Mouse (Mus musculus): ENCODE measurements at regions not wholly inside any gene's neighbourhood (a gene's known extent, or its start where the extent isn't known, plus 50 kb on each side); places are given as distances from the start of the nearest gene placed in this dataset.

GRCm38 (mm10) chr9:47438976-47439375 is 91.0 kb upstream of the Cadm1 start:
- no peak for DNase-seq (ENCODE audit: low spot score)

- DNase-seq (ENCODE audit: low spot score) = no peak
These were observed 90.5 kb upstream of the Cadm1 start for GRCm38 (mm10) chr9:47439506-47439905.

- DNase-seq (ENCODE audit: low spot score) = no peak
These were observed 89.8 kb upstream of the Cadm1 start for GRCm38 (mm10) chr9:47440128-47440527.

- no peak for DNase-seq (ENCODE audit: low spot score)
These were observed 88.8 kb upstream of the Cadm1 start for GRCm38 (mm10) chr9:47441155-47441554.

- no peak for DNase-seq (ENCODE audit: low spot score)
These were observed 85.8 kb upstream of the Cadm1 start for GRCm38 (mm10) chr9:47444168-47444567.

GRCm38 (mm10) chr9:47444752-47445151 is 85.2 kb upstream of the Cadm1 start:
- DNase-seq (ENCODE audit: low spot score) = no peak

GRCm38 (mm10) chr9:47445332-47445731 is 84.6 kb upstream of the Cadm1 start:
- no peak for DNase-seq (ENCODE audit: low spot score)

- no peak for DNase-seq (ENCODE audit: low spot score)
These were observed 77.2 kb upstream of the Cadm1 start for GRCm38 (mm10) chr9:47452752-47453151.

GRCm38 (mm10) chr9:47458721-47459418 is 71.1 kb upstream of the Cadm1 start:
- DNase-seq (ENCODE audit: low spot score) = no peak

GRCm38 (mm10) chr9:47459461-47460049 is 70.4 kb upstream of the Cadm1 start:
- no peak for DNase-seq (ENCODE audit: low spot score)

- DNase-seq (ENCODE audit: low spot score) = no peak
These were observed 69.7 kb upstream of the Cadm1 start for GRCm38 (mm10) chr9:47460241-47460640.

- no peak for DNase-seq (ENCODE audit: low spot score)
These were observed 68.1 kb upstream of the Cadm1 start for GRCm38 (mm10) chr9:47461915-47462314.

- DNase-seq (ENCODE audit: low spot score) = no peak
These were observed 63.2 kb upstream of the Cadm1 start for GRCm38 (mm10) chr9:47466767-47467166.

GRCm38 (mm10) chr9:47467815-47468214 is 62.2 kb upstream of the Cadm1 start:
- DNase-seq (ENCODE audit: low spot score) = no peak

GRCm38 (mm10) chr9:47469576-47469975 is 60.4 kb upstream of the Cadm1 start:
- no peak for DNase-seq (ENCODE audit: low spot score)

GRCm38 (mm10) chr9:47470741-47471140 is 59.2 kb upstream of the Cadm1 start:
- no peak for DNase-seq (ENCODE audit: low spot score)

GRCm38 (mm10) chr9:47471767-47472420 is 58.1 kb upstream of the Cadm1 start:
- no peak for DNase-seq (ENCODE audit: low spot score)

- no peak for DNase-seq (ENCODE audit: low spot score)
These were observed 56.1 kb upstream of the Cadm1 start for GRCm38 (mm10) chr9:47473776-47474365.

- no peak for DNase-seq (ENCODE audit: low spot score)
These were observed 55.2 kb upstream of the Cadm1 start for GRCm38 (mm10) chr9:47474776-47475175.

- DNase-seq (ENCODE audit: low spot score) = no peak
These were observed 52.1 kb upstream of the Cadm1 start for GRCm38 (mm10) chr9:47477889-47478288.

All from ovary, postnatal 14 days (tissue).